Mouse (Mus musculus) retina, postnatal 1 day (tissue): Measurements from ENCODE around the gene Neu4.
"Not testable (repeated sequence)": the region's sequence is repeated elsewhere in the genome, so short reads cannot be mapped to it uniquely, and the experiment has no call there.

ENCODE experiments used
- DNase-seq: peaks from one replicate; pipeline ENCODE4 v3.0.0-alpha.2; 2012

Neu4 gene

DNA sequence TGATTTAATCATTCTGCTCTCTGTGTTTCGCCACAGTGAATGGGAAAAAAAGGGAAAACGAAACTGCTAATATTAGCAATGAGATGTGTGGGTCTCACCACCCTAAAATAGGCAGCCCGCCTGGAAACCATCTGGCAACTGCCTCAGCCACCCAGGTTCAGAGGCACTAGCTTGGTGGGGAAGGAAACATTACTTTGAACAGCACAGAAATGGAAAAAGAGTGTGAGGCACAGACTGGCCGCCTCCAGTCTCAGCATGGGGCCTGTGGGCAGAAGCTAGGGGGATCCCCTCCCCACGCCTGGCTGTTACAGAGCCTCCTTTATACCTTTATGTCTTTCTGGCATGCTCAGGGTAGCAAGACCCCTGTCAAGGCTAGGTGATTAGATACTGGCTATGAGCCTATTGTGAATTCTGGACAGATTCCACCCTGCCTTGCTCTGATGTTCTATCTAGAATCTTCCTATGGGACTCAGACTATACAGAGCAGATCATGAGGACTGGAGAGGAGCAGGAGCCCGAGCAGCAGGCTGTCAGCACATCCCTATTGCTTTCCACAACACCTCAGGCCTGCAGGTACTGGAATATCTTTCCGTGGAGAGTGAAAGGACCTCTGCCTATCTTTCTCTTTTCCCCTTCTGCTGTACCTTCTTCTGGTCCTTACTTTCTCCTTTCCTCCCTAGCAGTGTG lies 33.4 kb downstream of the Neu4 start:
- DNase-seq, result no peak

- DNase-seq, result no peak
Observed at GRCm38 (mm10) chr1:94054481-94054880, 34.2 kb downstream of the Neu4 start.

- DNase-seq, result no peak
Observed at GRCm38 (mm10) chr1:94055966-94056365, 35.7 kb downstream of the Neu4 start.

DNA sequence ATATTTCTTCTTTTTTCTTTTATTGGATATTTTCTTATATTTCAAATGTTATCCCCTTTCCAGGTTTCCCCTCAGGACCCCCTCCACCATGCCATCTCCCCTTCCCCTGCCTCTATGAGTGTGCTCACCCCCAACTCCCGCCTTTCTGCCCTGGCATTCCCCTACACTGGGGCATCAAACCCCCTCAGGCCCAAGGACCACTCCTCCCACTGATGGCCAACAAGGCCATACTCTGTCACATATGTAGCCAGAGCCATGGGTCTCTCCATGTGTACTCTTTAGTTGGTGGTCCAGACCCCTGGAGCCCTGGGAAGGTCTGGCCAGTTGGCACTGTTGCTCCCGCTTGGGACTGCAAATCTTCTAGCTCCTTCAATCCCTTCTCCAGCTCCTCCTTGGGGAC lies 37.1 kb downstream of the Neu4 start:
- no peak for DNase-seq

DNA sequence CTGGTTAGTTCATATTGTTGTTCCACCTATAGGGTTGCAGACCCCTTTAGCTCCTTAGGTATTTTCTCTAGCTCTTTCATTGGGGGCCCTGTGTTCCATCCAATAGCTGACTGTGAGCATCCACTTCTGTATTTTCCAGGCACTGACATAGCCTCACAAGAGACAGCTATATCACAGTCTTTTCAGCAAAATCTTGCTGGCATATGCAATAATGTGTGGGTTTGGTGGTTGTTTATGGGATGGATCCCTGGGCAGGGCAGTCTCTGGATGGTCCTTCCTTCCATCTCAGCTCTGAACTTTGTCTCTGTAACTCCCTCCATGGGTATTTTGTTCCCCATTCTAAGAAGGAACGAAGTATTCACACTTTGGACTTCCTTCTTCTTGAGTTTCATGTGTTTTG lies 38.0 kb downstream of the Neu4 start:
- DNase-seq, result not testable (repeated sequence)

- no peak for DNase-seq
Observed at GRCm38 (mm10) chr1:94074756-94075155, 54.5 kb downstream of the Neu4 start.

GRCm38 (mm10) chr1:94076702-94077101 lies 56.5 kb downstream of the Neu4 start:
- no peak for DNase-seq
